Mouse (Mus musculus) liver, embryonic 15.5 days (tissue): ENCODE measurements around the gene Lrrc51. TPM values are rescaled to one million over a fixed set of nuclear protein-coding genes. Genes with fewer than 3 reads are reported as not detected.

Experiments
- ATAC-seq: fragments of 200-750 bp; cut with Nextera tagmentation; 2 replicates; pipeline ENCODE4 v1.8.0; 2017; ENCODE audit warnings: moderate number of reproducible peaks, mild to moderate bottlenecking, moderate library complexity; ENCODE audit not compliant: insufficient read depth
- H3K27ac ChIP-seq: fragments of 300-500 bp; sonication (generic); replicated peaks from 2 replicates; pipeline ENCODE4 v1.5.1; 2015; ENCODE audit warnings: mild to moderate bottlenecking, inconsistent platforms
- H3K27me3 ChIP-seq: fragments of 300-500 bp; sonication (generic); 2 replicates; pipeline ENCODE4 v1.6.1; 2015; ENCODE audit warnings: mild to moderate bottlenecking, inconsistent platforms
- H3K36me3 ChIP-seq: fragments of 300-500 bp; sonication (generic); replicated peaks from 2 replicates; pipeline ENCODE4 v1.6.1; 2015; ENCODE audit warnings: moderate library complexity, mild to moderate bottlenecking, inconsistent platforms
- H3K4me1 ChIP-seq: fragments of 300-500 bp; sonication (generic); replicated peaks from 2 replicates; pipeline ENCODE4 v1.6.1; 2015; ENCODE audit warnings: inconsistent platforms
- H3K4me2 ChIP-seq: fragments of 300-500 bp; sonication (generic); 2 replicates; pipeline ENCODE4 v1.6.1; 2015; ENCODE audit warnings: moderate library complexity, mild to moderate bottlenecking, inconsistent platforms
- H3K4me3 ChIP-seq: fragments of 300-500 bp; sonication (generic); replicated peaks from 2 replicates; pipeline ENCODE4 v1.5.1; 2015; ENCODE audit warnings: mild to moderate bottlenecking, inconsistent platforms
- H3K9ac ChIP-seq: fragments of 300-500 bp; sonication (generic); 2 replicates; pipeline ENCODE4 v1.6.1; 2015; ENCODE audit warnings: moderate library complexity, mild to moderate bottlenecking, inconsistent platforms
- H3K9me3 ChIP-seq: fragments of 300-500 bp; sonication (generic); replicated peaks from 2 replicates; pipeline ENCODE4 v1.6.1; 2016; ENCODE audit warnings: inconsistent platforms
- WGBS: fragments of 180-500 bp; shearing (Covaris S2); methylation state at CpG from one replicate; pipeline ENCODE4 v1.1.7; 2015; ENCODE audit warnings: mixed read lengths; ENCODE audit not compliant: insufficient replicate concordance; 5-methylcytosine and 5-hydroxymethylcytosine counted together
- polyA plus RNA-seq: library from polyadenylated mRNA; unstranded; fragments of >200 nt; fragmentation: Nextera tagmentation; extraction: Ambion mirVana; gene quantifications from 2 replicates; pipeline ENCODE4 v1.2.1, GENCODE M21; 2015

Gene Lrrc51
- polyA plus RNA-seq, 1 experiment from 2014 or later, result 1.7 TPM

- Histone ChIP-seq H3K4me3 (no peak overlapping the region), H3K4me2 (no peak overlapping the region), H3K9me3 (no peaks in the 10 kb centered on the region), H3K4me1 (no peaks in the 10 kb centered on the region), H3K36me3 (no peaks in the 10 kb centered on the region), H3K27me3 (peaks cover 6% of the 10 kb centered on the region), H3K27ac (no peak overlapping the region), H3K9ac (no peak overlapping the region)
- WGBS, result 82% methylated on average over 4 of the region's 4 CpGs
- ATAC-seq, result no peak
Observed at GRCm38 (mm10) chr7:101884160-101884559, 49.5 kb downstream of the Lrrc51 start.

GRCm38 (mm10) chr7:101882413-101883154, 51.1 kb downstream of the Lrrc51 start:
- no peak for ATAC-seq

GRCm38 (mm10) chr7:101880855-101881254, 52.8 kb downstream of the Lrrc51 start:
- ATAC-seq, result no peak
- no peaks in the 10 kb centered on the region for H3K9me3 ChIP-seq
- no peaks in the 10 kb centered on the region for H3K36me3 ChIP-seq
- H3K27me3 ChIP-seq, result no peaks in the 10 kb centered on the region
- no peaks in the 10 kb centered on the region for H3K4me1 ChIP-seq
- H3K9ac ChIP-seq, result no peak overlapping the region
- H3K4me2 ChIP-seq, result no peak overlapping the region
- H3K27ac ChIP-seq, result no peak overlapping the region
- no peak overlapping the region for H3K4me3 ChIP-seq
- 50% methylated on average over 4 of the region's 4 CpGs for WGBS

More at GRCm38 (mm10) chr7:101882413-101883154, 51.1 kb downstream of the Lrrc51 start:
- Histone ChIP-seq H3K36me3 (no peaks in the 10 kb centered on the region), H3K9ac (no peak overlapping the region), H3K4me3 (no peak overlapping the region), H3K27ac (no peak overlapping the region), H3K4me1 (no peaks in the 10 kb centered on the region), H3K27me3 (no peaks in the 10 kb centered on the region), H3K4me2 (no peak overlapping the region), H3K9me3 (no peaks in the 10 kb centered on the region)
- WGBS, result 53% methylated on average over 9 of the region's 9 CpGs

- Histone ChIP-seq H3K4me1 (peaks cover 5% of the 10 kb centered on the region), H3K9me3 (no peaks in the 10 kb centered on the region), H3K36me3 (no peaks in the 10 kb centered on the region), H3K27me3 (no peaks in the 10 kb centered on the region), H3K4me2 (no peak overlapping the region), H3K27ac (no peak overlapping the region), H3K4me3 (no peak overlapping the region), H3K9ac (no peak overlapping the region)
- ATAC-seq, result no peak
- WGBS, result 59% methylated on average over 1 of the region's 1 CpGs
Observed at GRCm38 (mm10) chr7:101875978-101876377, 57.7 kb downstream of the Lrrc51 start.

- no peak overlapping the region for H3K27ac ChIP-seq
- 61% methylated on average over 3 of the region's 3 CpGs for WGBS
- no peak overlapping the region for H3K4me3 ChIP-seq
- H3K4me1 ChIP-seq, result peaks cover 6% of the 10 kb centered on the region
- no peak overlapping the region for H3K4me2 ChIP-seq
- no peak for ATAC-seq
- no peaks in the 10 kb centered on the region for H3K36me3 ChIP-seq
- H3K9me3 ChIP-seq, result no peaks in the 10 kb centered on the region
- H3K27me3 ChIP-seq, result no peaks in the 10 kb centered on the region
- H3K9ac ChIP-seq, result no peak overlapping the region
Observed at GRCm38 (mm10) chr7:101871296-101871695, 62.4 kb downstream of the Lrrc51 start.

- no peaks in the 10 kb centered on the region for H3K27me3 ChIP-seq
- H3K4me2 ChIP-seq, result no peak within 1 kb of the TSS
- H3K36me3 ChIP-seq, result no peaks in the 10 kb centered on the region
- no peak within 1 kb of the TSS for H3K4me3 ChIP-seq
- H3K9me3 ChIP-seq, result no peaks in the 10 kb centered on the region
- H3K27ac ChIP-seq, result no peak within 1 kb of the TSS
- WGBS, result 60% methylated on average over 2 of the region's 2 CpGs
- no peak within 1 kb of the TSS for H3K9ac ChIP-seq
- no peak for ATAC-seq
- peaks cover 6% of the 10 kb centered on the region for H3K4me1 ChIP-seq
Observed at GRCm38 (mm10) chr7:101870629-101871028, 63.1 kb downstream of the Lrrc51 start, which contains the start of gene Folr1. Folr1 (minus strand) TSS chr7:101870788.

GRCm38 (mm10) chr7:101869163-101869500, 64.6 kb downstream of the Lrrc51 start:
- ATAC-seq, result no peak
- Histone ChIP-seq H3K4me2 (no peak overlapping the region), H3K27ac (no peak overlapping the region), H3K36me3 (no peaks in the 10 kb centered on the region), H3K9ac (no peak overlapping the region), H3K9me3 (no peaks in the 10 kb centered on the region), H3K4me1 (peaks cover 6% of the 10 kb centered on the region), H3K4me3 (no peak overlapping the region), H3K27me3 (no peaks in the 10 kb centered on the region)
- 64% methylated on average over 7 of the region's 7 CpGs for WGBS

DNA sequence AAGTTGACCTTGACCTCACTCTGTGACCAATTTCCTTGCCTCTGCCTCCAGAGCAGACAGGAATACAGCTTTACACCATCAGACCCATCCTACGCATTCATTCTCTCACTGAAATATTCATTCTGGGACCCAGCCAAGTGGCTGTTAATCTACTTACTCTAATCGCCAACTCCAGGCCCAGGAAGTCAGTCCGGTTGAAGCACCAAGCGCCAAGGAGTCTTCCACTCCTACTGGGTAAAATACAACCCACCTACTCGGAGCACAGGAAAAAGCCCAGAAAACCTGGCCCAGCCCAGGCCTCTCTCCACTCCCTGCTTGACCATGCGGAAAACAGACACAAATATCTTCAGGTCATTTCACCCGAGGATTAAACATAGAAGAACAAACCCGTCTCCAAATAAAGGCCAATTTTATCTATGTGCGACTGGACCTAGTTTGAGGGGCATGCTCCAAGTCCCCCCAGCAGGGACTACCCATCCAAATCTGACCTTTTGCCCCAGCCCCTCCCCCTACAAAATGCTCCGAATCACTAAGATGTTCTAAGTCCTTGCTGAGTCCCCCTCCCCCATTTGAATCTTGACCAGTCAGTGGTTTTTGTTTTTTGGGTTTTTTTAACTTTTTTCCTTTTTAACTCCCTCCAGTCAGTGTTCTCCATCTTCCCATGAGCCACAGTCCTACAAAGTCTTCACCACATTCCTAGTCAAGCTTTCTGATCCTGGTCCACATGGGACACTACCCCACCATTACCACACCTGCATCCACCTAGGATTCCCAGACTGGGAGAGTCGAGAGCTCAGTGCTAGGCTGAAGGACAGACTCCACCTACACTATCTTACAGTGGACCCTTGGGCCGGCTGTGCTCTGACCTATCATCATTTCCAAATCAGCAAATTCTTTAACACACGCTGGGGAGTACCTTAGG, 65.2 kb downstream of the Lrrc51 start:
- ATAC-seq, result no peak
- Histone ChIP-seq H3K4me3 (no peak overlapping the region), H3K27me3 (no peaks in the 10 kb centered on the region), H3K9me3 (no peaks in the 10 kb centered on the region), H3K4me1 (peaks cover 6% of the 10 kb centered on the region), H3K36me3 (no peaks in the 10 kb centered on the region), H3K4me2 (no peak overlapping the region), H3K9ac (no peak overlapping the region), H3K27ac (no peak overlapping the region)
- WGBS, result 63% methylated on average over 13 of the region's 13 CpGs

- 86% methylated on average over 4 of the region's 4 CpGs for WGBS
- no peak overlapping the region for H3K4me3 ChIP-seq
- H3K27me3 ChIP-seq, result no peaks in the 10 kb centered on the region
- no peaks in the 10 kb centered on the region for H3K9me3 ChIP-seq
- no peak overlapping the region for H3K27ac ChIP-seq
- H3K4me2 ChIP-seq, result no peak overlapping the region
- peaks cover 6% of the 10 kb centered on the region for H3K4me1 ChIP-seq
- no peak for ATAC-seq
- no peaks in the 10 kb centered on the region for H3K36me3 ChIP-seq
- no peak overlapping the region for H3K9ac ChIP-seq
Observed at GRCm38 (mm10) chr7:101867482-101867881, 66.2 kb downstream of the Lrrc51 start.

GRCm38 (mm10) chr7:101866491-101867265, 67.0 kb downstream of the Lrrc51 start:
- WGBS, result 63% methylated on average over 11 of the region's 11 CpGs
- H3K9ac ChIP-seq, result no peak overlapping the region
- H3K4me2 ChIP-seq, result no peak overlapping the region
- peaks cover 6% of the 10 kb centered on the region for H3K4me1 ChIP-seq
- no peak for ATAC-seq
- no peak overlapping the region for H3K27ac ChIP-seq
- no peaks in the 10 kb centered on the region for H3K36me3 ChIP-seq
- H3K4me3 ChIP-seq, result no peak overlapping the region
- no peaks in the 10 kb centered on the region for H3K9me3 ChIP-seq
- H3K27me3 ChIP-seq, result no peaks in the 10 kb centered on the region

GRCm38 (mm10) chr7:101863415-101863814, 70.3 kb downstream of the Lrrc51 start, which contains the start of gene Anapc15:
Anapc15 (plus strand) TSS chr7:101863715.
- Histone ChIP-seq H3K9me3 (no peaks in the 10 kb centered on the region), H3K9ac (no peak within 1 kb of the TSS), H3K4me2 (no peak within 1 kb of the TSS), H3K4me3 (no peak within 1 kb of the TSS), H3K36me3 (no peaks in the 10 kb centered on the region), H3K27me3 (no peaks in the 10 kb centered on the region), H3K4me1 (no peaks in the 10 kb centered on the region), H3K27ac (no peak within 1 kb of the TSS)
- ATAC-seq, result no peak
- WGBS, result 29% methylated on average over 3 of the region's 3 CpGs
